Mouse (Mus musculus) adrenal gland (tissue): ENCODE data around the gene BC028528.

Experiments used
- intact Hi-C: fragments of 180-260 bp; cut with DNase I; formaldehyde crosslinking; loops from one replicate; pipeline ENCODE4 v1.15.1; 2025
- long read RNA-seq, 2 experiments: library from polyadenylated mRNA; unstranded; transcript quantifications; one replicate each; pipeline ENCODE4 v2.0.0; 2020; ENCODE audit warnings: borderline replicate concordance in 1 of 2; ENCODE audit not compliant: insufficient replicate concordance in 1 of 2

BC028528 gene
- long read RNA-seq, experiment 1, partial matches to known transcripts, result 0 of 9 reads
- long read RNA-seq, experiment 1, other reads (novel, unspliced or antisense), result 0 of 9 reads
- long read RNA-seq, experiment 2, partial matches to known transcripts, result 0 of 7 reads
- long read RNA-seq, experiment 2, other reads (novel, unspliced or antisense), result 3 of 7 reads

GRCm38 (mm10) chr3:95891211-95892065 lies at the start of gene BC028528:
TSS of gene BC028528 (minus strand) at chr3:95892005.
- intact Hi-C loops, result no loop called here

- intact Hi-C loops, result no loop called here
Observed at GRCm38 (mm10) chr3:95938835-95939234, 47.0 kb upstream of the BC028528 start.

- intact Hi-C loops, result no loop called here
Observed at GRCm38 (mm10) chr3:95938217-95938616, 46.4 kb upstream of the BC028528 start.

GRCm38 (mm10) chr3:95934448-95934847 lies 42.6 kb upstream of the BC028528 start:
- intact Hi-C loops, result no loop called here

GRCm38 (mm10) chr3:95933111-95933750 lies 41.4 kb upstream of the BC028528 start:
- intact Hi-C loops, result no loop called here

- intact Hi-C loops, result no loop called here
Observed at GRCm38 (mm10) chr3:95932566-95932965, 40.8 kb upstream of the BC028528 start.

GRCm38 (mm10) chr3:95932157-95932556 lies 40.4 kb upstream of the BC028528 start:
- intact Hi-C loops, result no loop called here

GRCm38 (mm10) chr3:95931471-95931870 lies 39.7 kb upstream of the BC028528 start:
- intact Hi-C loops, result no loop called here

GRCm38 (mm10) chr3:95930471-95930789 lies 38.6 kb upstream of the BC028528 start:
- intact Hi-C loops, result no loop called here

GRCm38 (mm10) chr3:95929581-95930470 lies 38.0 kb upstream of the BC028528 start:
- intact Hi-C loops, result no loop called here

GRCm38 (mm10) chr3:95928658-95929503 lies 37.1 kb upstream of the BC028528 start, which contains the start of gene Anp32e:
TSS of gene Anp32e (plus strand) at chr3:95929246.
- intact Hi-C loops, result no loop called here

- intact Hi-C loops, result no loop called here
Observed at GRCm38 (mm10) chr3:95928261-95928657, 36.5 kb upstream of the BC028528 start.

- intact Hi-C loops, result no loop called here
Observed at GRCm38 (mm10) chr3:95925087-95925486, 33.3 kb upstream of the BC028528 start.

- intact Hi-C loops, result loop anchor here (5.0 kb wide), 1 partner anchor 33 kb away; no protein-coding TSS in a partner anchor
Observed at GRCm38 (mm10) chr3:95924185-95924584, 32.4 kb upstream of the BC028528 start.

- intact Hi-C loops, result loop anchor here (5.0 kb wide), 1 partner anchor 34 kb away; no protein-coding TSS in a partner anchor
Observed at GRCm38 (mm10) chr3:95923429-95923828, 31.6 kb upstream of the BC028528 start.

- intact Hi-C loops, result loop anchor here (5.0 kb wide), 1 partner anchor 37 kb away; no protein-coding TSS in a partner anchor
Observed at GRCm38 (mm10) chr3:95920532-95920931, 28.7 kb upstream of the BC028528 start.

- intact Hi-C loops, result no loop called here
Observed at GRCm38 (mm10) chr3:95916760-95917159, 25.0 kb upstream of the BC028528 start.

- intact Hi-C loops, result no loop called here
Observed at GRCm38 (mm10) chr3:95914706-95915105, 22.9 kb upstream of the BC028528 start.

GRCm38 (mm10) chr3:95907613-95908012 lies 15.8 kb upstream of the BC028528 start:
- intact Hi-C loops, result loop anchor here (5.0 kb wide), 1 partner anchor 45 kb away; no protein-coding TSS in a partner anchor

GRCm38 (mm10) chr3:95906860-95907259 lies 15.1 kb upstream of the BC028528 start:
- intact Hi-C loops, result loop anchor here (1.0 to 5.0 kb wide), 2 partner anchors 24 to 45 kb away; no protein-coding TSS in a partner anchor
